Mouse (Mus musculus): Measurements from ENCODE around the gene Rab30. TPM values are rescaled to one million over a fixed set of nuclear protein-coding genes. Genes with fewer than 3 reads are reported as not detected.

The Rab30 gene
- polyA plus RNA-seq, 1 experiment from 2014 or later, result 20.9 TPM

- H3K36me3 ChIP-seq (ENCODE audit: control insufficient read depth, insufficient read depth, low read length), result no peaks in the 10 kb centered on the region
- no peak for ATAC-seq (ENCODE audit: insufficient read depth, low FRiP score)
- no peaks in the 10 kb centered on the region for H3K4me1 ChIP-seq (ENCODE audit: control insufficient read depth, insufficient read depth, low read length)
- no peak overlapping the region for H3K4me2 ChIP-seq (ENCODE audit: low read depth, low read length)
- H3K27ac ChIP-seq (ENCODE audit: low read length), result no peak overlapping the region
- H3K9me3 ChIP-seq (replicated peaks; ENCODE audit: control insufficient read depth, low read length), result no peaks in the 10 kb centered on the region; the same call in 1 of the 2 replicates
- H3K27me3 ChIP-seq (ENCODE audit: control insufficient read depth, insufficient read depth, low read length), result no peaks in the 10 kb centered on the region
- H3K4me3 ChIP-seq (replicated peaks; ENCODE audit: low read length), result no peak overlapping the region
- no peak overlapping the region for H3K9ac ChIP-seq (ENCODE audit: low read length)
- 83% methylated on average over 5 of the region's 5 CpGs for WGBS
These were observed 145.8 kb downstream of the Rab30 start for GRCm38 (mm10) chr7:92887230-92887629.

GRCm38 (mm10) chr7:92890211-92890610 is 148.8 kb downstream of the Rab30 start:
- Histone ChIP-seq H3K36me3 (ENCODE audit: control insufficient read depth, insufficient read depth, low read length) (no peaks in the 10 kb centered on the region), H3K9ac (ENCODE audit: low read length) (no peak overlapping the region), H3K4me1 (ENCODE audit: control insufficient read depth, insufficient read depth, low read length) (no peaks in the 10 kb centered on the region), H3K4me2 (ENCODE audit: low read depth, low read length) (no peak overlapping the region), H3K4me3 (replicated peaks; ENCODE audit: low read length) (no peak overlapping the region), H3K27ac (ENCODE audit: low read length) (no peak overlapping the region), H3K27me3 (ENCODE audit: control insufficient read depth, insufficient read depth, low read length) (no peaks in the 10 kb centered on the region), H3K9me3 (replicated peaks; ENCODE audit: control insufficient read depth, low read length) (no peaks in the 10 kb centered on the region; the same call in 1 of the 2 replicates)
- ATAC-seq (ENCODE audit: insufficient read depth, low FRiP score), result no peak
- WGBS, result 47% methylated on average over 1 of the region's 1 CpGs

GRCm38 (mm10) chr7:92890618-92891230 is 149.3 kb downstream of the Rab30 start:
- no peak overlapping the region for H3K4me3 ChIP-seq (replicated peaks; ENCODE audit: low read length)
- no peak for ATAC-seq (ENCODE audit: insufficient read depth, low FRiP score)
- no peaks in the 10 kb centered on the region for H3K36me3 ChIP-seq (ENCODE audit: control insufficient read depth, insufficient read depth, low read length)
- no peaks in the 10 kb centered on the region for H3K4me1 ChIP-seq (ENCODE audit: control insufficient read depth, insufficient read depth, low read length)
- no peak overlapping the region for H3K9ac ChIP-seq (ENCODE audit: low read length)
- no peak overlapping the region for H3K4me2 ChIP-seq (ENCODE audit: low read depth, low read length)
- H3K9me3 ChIP-seq (replicated peaks; ENCODE audit: control insufficient read depth, low read length), result no peaks in the 10 kb centered on the region; the same call in 1 of the 2 replicates
- no peak overlapping the region for H3K27ac ChIP-seq (ENCODE audit: low read length)
- no peaks in the 10 kb centered on the region for H3K27me3 ChIP-seq (ENCODE audit: control insufficient read depth, insufficient read depth, low read length)
- WGBS, result 24% methylated on average over 4 of the region's 4 CpGs

GRCm38 (mm10) chr7:92893478-92893877 is 152.1 kb downstream of the Rab30 start:
- Histone ChIP-seq H3K9me3 (replicated peaks; ENCODE audit: control insufficient read depth, low read length) (no peaks in the 10 kb centered on the region; the same call in 1 of the 2 replicates), H3K27ac (ENCODE audit: low read length) (no peak overlapping the region), H3K36me3 (ENCODE audit: control insufficient read depth, insufficient read depth, low read length) (no peaks in the 10 kb centered on the region), H3K27me3 (ENCODE audit: control insufficient read depth, insufficient read depth, low read length) (no peaks in the 10 kb centered on the region), H3K9ac (ENCODE audit: low read length) (no peak overlapping the region), H3K4me1 (ENCODE audit: control insufficient read depth, insufficient read depth, low read length) (no peaks in the 10 kb centered on the region), H3K4me3 (replicated peaks; ENCODE audit: low read length) (no peak overlapping the region), H3K4me2 (ENCODE audit: low read depth, low read length) (no peak overlapping the region)
- ATAC-seq (ENCODE audit: insufficient read depth, low FRiP score), result no peak
- WGBS, result 49% methylated on average over 3 of the region's 3 CpGs

Other genes with a start within 250 kb of the Rab30 start
- 42.2 and 49.3 TPM in 2 replicates for gene Ccdc90b, start 180.5 kb upstream of the Rab30 start, polyA plus RNA-seq (2015; fragmentation: Nextera tagmentation; extraction: Ambion mirVana)
- gene Ankrd42, start 104.5 kb upstream of the Rab30 start, polyA plus RNA-seq (2015; fragmentation: Nextera tagmentation; extraction: Ambion mirVana), result 3.9 and 5.3 TPM in 2 replicates
- 17.0 and 21.2 TPM in 2 replicates for gene Pcf11, start 71.7 kb upstream of the Rab30 start, polyA plus RNA-seq (2015; fragmentation: Nextera tagmentation; extraction: Ambion mirVana)
- gene Ddias, start 132.6 kb downstream of the Rab30 start, polyA plus RNA-seq (2015; fragmentation: Nextera tagmentation; extraction: Ambion mirVana), result 9.2 and 10.6 TPM in 2 replicates
- gene Prcp, start 132.9 kb downstream of the Rab30 start, polyA plus RNA-seq (2015; fragmentation: Nextera tagmentation; extraction: Ambion mirVana), result 24.3 and 24.7 TPM in 2 replicates